Mouse (Mus musculus) heart, postnatal 14 days (tissue): ENCODE data around the gene Chn2. TPM values are rescaled to one million over a fixed set of nuclear protein-coding genes. Genes with fewer than 3 reads are reported as not detected.

Experiments
- DNase-seq, 2 experiments: peaks; one replicate each; pipeline ENCODE4 v3.0.0; 2021 to 2022
- intact Hi-C: fragments of 180-260 bp; cut with DNase I; formaldehyde crosslinking; loops from one replicate; pipeline ENCODE4 v1.15.1; 2025
- total RNA-seq, 2 experiments: library from RNA; stranded (reverse); gene quantifications; 2 replicates each; pipeline ENCODE4 v1.2.3; 2021

The Chn2 gene
- total RNA-seq, 2 experiments from 2014 or later: 3.7 to 4.3 TPM

GRCm38 (mm10) chr6:54113338-54113737, 74.0 kb downstream of the Chn2 start:
- intact Hi-C loops: no loop called here
- DNase-seq: no peak

DNA sequence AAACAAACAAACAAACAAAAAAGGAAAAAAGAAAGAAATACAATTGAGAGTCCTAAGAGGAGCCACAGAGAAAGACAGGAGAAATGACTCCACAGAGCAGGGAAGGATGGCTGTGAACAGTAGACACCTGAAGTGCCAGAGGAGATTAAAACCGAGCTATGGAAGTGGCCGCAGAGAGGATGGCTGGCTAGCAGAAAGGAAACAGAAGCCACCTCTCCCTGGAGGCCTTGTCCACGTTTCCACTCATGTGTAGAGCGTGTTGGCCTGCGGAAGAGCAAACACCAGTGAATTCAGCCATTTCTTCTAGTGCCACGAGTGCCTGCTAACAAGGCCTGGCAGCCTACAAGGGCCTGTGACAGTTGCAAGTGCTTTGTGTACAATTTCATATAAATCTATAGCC, 75.1 kb downstream of the Chn2 start:
- intact Hi-C loops: no loop called here
- DNase-seq: no peak

GRCm38 (mm10) chr6:54116299-54116698, 76.9 kb downstream of the Chn2 start:
- DNase-seq: no peak
- intact Hi-C loops: no loop called here

GRCm38 (mm10) chr6:54117001-54117591, 77.7 kb downstream of the Chn2 start:
- DNase-seq: no peak
- intact Hi-C loops: no loop called here

- intact Hi-C loops: no loop called here
- no peak for DNase-seq
These were observed 79.0 kb downstream of the Chn2 start for GRCm38 (mm10) chr6:54118395-54118794.

GRCm38 (mm10) chr6:54118897-54119296, 79.5 kb downstream of the Chn2 start:
- DNase-seq: no peak
- intact Hi-C loops: no loop called here

- no peak for DNase-seq
- intact Hi-C loops: no loop called here
These were observed 80.1 kb downstream of the Chn2 start for GRCm38 (mm10) chr6:54119461-54119860.

- no peak for DNase-seq
- intact Hi-C loops: no loop called here
These were observed 80.7 kb downstream of the Chn2 start for GRCm38 (mm10) chr6:54119885-54120666.

DNA sequence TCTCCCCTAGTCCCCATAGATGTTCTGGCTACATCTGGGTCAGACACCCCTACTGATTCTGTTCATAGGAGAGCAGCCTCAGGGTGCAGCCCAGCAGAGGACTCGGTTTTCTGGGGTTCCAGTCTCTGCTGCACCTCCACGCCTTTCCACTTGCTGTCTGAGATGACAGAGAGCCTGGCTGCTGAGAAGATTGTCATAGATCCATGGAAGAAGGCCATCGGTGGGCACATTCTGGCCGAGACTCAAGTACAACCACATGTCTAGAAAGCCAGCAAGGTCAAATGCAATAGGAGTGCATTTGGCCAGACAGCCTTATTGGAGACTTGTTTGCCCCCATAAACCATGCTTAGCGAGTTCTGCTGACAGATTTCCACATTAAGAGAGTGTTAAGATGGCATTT, 81.5 kb downstream of the Chn2 start:
- DNase-seq: no peak
- intact Hi-C loops: no loop called here

DNA sequence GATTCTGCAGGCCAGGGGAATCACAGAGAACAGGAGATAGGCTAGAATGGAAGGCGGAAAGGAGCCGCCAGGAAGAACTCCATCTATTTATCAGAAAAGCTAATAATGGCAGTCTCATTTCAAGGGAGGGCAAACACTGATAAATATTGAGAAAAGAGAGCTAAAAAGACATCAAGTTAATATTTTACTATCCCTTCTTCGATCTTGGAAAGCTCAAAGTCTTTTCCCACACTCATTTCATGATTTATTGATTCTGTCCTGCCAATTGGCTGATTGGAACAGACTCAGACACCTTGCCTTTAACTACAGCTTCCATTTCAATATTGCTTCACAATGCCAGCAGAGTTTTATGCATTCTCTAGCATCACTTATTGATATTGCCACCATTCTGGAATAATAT, 85.2 kb downstream of the Chn2 start:
- no peak for DNase-seq
- intact Hi-C loops: no loop called here

GRCm38 (mm10) chr6:54125536-54125935, 86.2 kb downstream of the Chn2 start:
- intact Hi-C loops: no loop called here
- no peak for DNase-seq

- intact Hi-C loops: no loop called here
These were observed 87.1 kb downstream of the Chn2 start for GRCm38 (mm10) chr6:54126225-54126992.

GRCm38 (mm10) chr6:54126993-54127697, 87.8 kb downstream of the Chn2 start:
- intact Hi-C loops: no loop called here
- no peak for DNase-seq

More at GRCm38 (mm10) chr6:54126225-54126992, 87.1 kb downstream of the Chn2 start:
- DNase-seq: no peak

DNA sequence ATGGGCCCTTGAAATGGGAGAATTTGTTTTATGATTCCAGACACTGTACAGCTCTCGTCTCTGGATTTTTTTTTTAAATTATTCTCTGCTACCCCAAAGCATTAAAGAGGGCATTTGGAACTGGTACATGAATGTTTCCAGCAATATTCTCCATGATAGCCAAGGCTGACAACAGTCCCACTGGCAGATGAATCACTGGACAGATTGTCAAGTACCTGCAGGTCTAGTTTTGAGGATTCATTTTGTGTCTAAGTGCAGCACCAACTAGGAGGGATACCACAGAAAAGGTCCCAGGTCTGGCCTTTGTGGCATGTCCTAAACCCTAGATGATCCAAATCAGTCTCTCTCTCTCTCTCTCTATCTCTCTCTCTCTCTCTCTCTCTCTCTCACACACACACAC, 89.3 kb downstream of the Chn2 start:
- intact Hi-C loops: no loop called here
- no peak for DNase-seq

DNA sequence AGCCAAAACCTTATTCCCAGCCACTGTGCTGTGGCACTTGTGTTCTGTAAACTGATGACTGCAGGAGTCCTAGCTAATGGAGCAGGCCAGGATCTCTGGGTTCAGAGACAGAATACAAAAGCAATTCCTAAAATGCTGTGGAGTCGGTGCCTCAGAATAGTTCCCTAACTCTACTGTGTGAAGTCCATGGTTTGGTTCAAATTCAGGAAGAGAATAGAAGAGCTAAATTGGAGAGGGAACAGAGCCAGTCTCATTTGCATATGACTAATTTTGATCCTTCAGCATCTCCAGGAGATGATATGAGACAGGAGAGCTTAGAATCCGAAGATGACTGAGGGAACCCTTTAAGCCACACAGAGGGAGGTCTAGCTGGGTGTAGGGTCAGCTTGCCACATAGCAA, 90.2 kb downstream of the Chn2 start:
- intact Hi-C loops: no loop called here
- no peak for DNase-seq

DNA sequence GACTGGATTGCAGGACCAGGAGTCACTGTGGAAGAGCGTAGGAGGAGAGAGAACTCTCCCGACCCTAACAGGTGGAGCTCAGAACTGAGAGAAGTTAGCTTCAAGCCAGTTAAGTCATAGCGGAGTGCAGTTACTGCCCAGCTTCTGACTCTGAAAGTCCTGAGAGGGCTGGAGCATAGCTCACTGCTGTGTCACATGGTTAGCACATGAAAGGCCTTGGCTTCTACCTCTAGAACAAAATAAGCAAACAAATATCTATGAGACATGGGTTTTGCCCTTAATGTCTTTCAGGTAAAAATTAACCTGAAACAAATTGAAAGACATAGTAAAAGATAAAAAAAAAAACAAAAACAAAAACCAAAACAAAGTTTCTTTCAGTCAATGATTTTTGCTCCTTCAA, 91.5 kb downstream of the Chn2 start:
- intact Hi-C loops: no loop called here
- DNase-seq: no peak

DNA sequence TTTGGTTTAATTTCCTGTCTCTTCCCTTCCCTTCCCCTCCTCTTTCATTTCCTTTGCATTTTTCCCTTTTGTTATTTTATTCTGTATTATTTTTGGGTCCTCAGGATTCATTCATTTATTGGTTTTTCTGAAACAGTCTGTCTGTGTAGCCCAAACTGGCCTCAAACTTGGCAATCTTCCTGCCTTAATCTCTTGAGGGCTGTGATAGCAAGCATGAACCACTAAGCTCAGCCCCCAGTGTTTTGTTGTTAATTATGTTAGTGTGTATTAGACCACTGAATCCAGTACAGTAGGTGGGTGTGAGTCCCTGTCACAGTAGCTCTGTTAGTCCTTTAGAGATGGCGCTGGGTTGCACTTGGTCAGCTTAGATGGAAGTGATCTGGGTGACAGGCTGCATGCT, 93.2 kb downstream of the Chn2 start:
- intact Hi-C loops: no loop called here
- no peak for DNase-seq

GRCm38 (mm10) chr6:54133231-54133630, 93.9 kb downstream of the Chn2 start:
- intact Hi-C loops: no loop called here
- DNase-seq: no peak

DNA sequence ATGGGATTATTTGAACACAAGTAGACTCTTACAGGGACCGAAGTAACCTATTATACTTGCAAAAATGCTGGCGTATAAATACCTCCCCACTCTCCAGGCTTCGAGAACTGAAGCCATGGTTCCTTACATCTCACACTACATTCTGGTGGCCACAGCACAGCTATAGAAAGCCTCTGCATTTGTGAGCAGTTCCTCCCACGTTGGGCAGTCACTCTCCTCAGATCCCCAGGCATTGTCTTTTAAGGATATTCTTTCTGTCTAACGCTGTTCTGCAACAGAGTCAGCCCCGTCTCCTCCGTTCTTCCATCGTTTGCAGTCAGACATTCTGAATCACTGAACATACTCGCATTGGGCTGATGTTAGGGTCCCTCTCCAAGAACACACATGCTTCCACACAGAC, 98.8 kb downstream of the Chn2 start:
- intact Hi-C loops: no loop called here
- no peak for DNase-seq

DNA sequence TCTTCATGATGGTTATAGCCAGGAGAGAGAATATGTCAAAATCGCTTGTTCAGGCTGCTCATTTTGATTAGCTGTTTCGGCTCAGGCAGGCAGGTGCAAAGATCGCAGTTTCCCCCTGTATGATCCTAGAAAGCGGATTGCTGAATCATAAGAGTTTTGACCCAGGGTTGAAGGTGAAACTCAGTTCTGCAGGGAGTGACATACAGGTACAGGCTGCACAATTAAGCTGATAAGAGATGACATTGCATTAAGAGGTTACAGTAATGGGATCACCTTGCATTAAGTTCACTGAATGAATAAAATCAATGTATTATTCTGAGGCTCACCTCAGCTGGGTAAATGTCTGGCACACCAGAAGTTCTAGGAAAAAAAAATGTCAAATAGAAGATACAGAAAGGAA, 101.1 kb downstream of the Chn2 start:
- DNase-seq: no peak
- intact Hi-C loops: no loop called here

DNA sequence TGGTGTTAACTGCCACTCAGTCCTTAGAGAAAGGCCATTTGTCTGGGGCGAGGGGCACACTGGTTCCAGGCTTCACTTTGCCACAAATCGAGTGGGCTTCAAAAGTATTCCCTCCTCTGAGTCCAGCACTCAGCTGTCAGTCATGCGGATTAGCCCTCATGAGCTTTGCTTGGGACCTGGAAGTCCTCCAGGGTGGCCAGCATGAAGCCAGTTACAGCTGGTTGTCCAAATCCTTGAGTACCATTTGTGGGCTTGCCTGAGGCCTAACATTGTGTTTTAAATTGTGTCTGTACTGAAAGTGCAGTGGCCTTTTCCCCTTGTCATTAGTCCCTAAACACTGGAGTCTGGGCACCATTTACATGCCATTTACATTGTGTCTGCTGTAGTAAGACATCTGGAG, 101.8 kb downstream of the Chn2 start:
- no peak for DNase-seq
- intact Hi-C loops: no loop called here
